Mouse (Mus musculus) lung, embryonic 16.5 days (tissue): ENCODE results near the gene Arl14. TPM values are rescaled to one million over a fixed set of nuclear protein-coding genes. Genes with fewer than 3 reads are reported as not detected.
"Not testable (repeated sequence)": the region's sequence is repeated elsewhere in the genome, so short reads cannot be mapped to it uniquely, and the experiment has no call there.

ENCODE experiments used
- ATAC-seq: fragments of 200-750 bp; cut with Nextera tagmentation; 2 replicates; pipeline ENCODE4 v1.8.0; 2017; ENCODE audit warnings: low read depth, mild to moderate bottlenecking, moderate library complexity
- H3K27ac ChIP-seq: fragments of 300-500 bp; sonication (generic); 2 replicates; pipeline ENCODE4 v1.5.1; 2014; ENCODE audit warnings: mild to moderate bottlenecking, control low read depth, low read length
- H3K27me3 ChIP-seq: fragments of 300-500 bp; sonication (generic); 2 replicates; pipeline ENCODE4 v1.6.1; 2014; ENCODE audit warnings: low read depth, low read length, mixed read lengths; ENCODE audit not compliant: control insufficient read depth, insufficient read depth
- H3K36me3 ChIP-seq: fragments of 300-500 bp; sonication (generic); 2 replicates; pipeline ENCODE4 v1.6.1; 2014; ENCODE audit warnings: low read length; ENCODE audit not compliant: control insufficient read depth, insufficient read depth
- H3K4me1 ChIP-seq: fragments of 300-500 bp; sonication (generic); replicated peaks from 2 replicates; pipeline ENCODE4 v1.6.1; 2014; ENCODE audit warnings: low read length, mixed read lengths; ENCODE audit not compliant: control insufficient read depth, insufficient read depth
- H3K4me2 ChIP-seq: fragments of 300-500 bp; sonication (generic); 2 replicates; pipeline ENCODE4 v1.6.1; 2014; ENCODE audit warnings: low read depth, low read length, control low read depth
- H3K4me3 ChIP-seq: fragments of 300-500 bp; sonication (generic); 2 replicates; pipeline ENCODE4 v1.5.1; 2014; ENCODE audit warnings: mild to moderate bottlenecking, low read length, control low read depth
- H3K9ac ChIP-seq: fragments of 300-500 bp; sonication (generic); 2 replicates; pipeline ENCODE4 v1.6.1; 2014; ENCODE audit warnings: low read length, control low read depth
- H3K9me3 ChIP-seq: fragments of 300-500 bp; sonication (generic); 2 replicates; pipeline ENCODE4 v1.6.1; 2016; ENCODE audit warnings: low read length; ENCODE audit not compliant: control insufficient read depth
- WGBS: fragments of 180-500 bp; shearing (Covaris S2); extraction: QIAGEN DNeasy Blood & Tissue Kit; methylation state at CpG from one replicate; pipeline ENCODE4 v1.1.7; 2014; 5-methylcytosine and 5-hydroxymethylcytosine counted together
- polyA plus RNA-seq: library from polyadenylated mRNA; unstranded; fragments of >200 nt; fragmentation: Nextera tagmentation; extraction: Ambion mirVana; gene quantifications from 2 replicates; pipeline ENCODE4 v1.2.1, GENCODE M21; 2015

The Arl14 gene
- polyA plus RNA-seq, 1 experiment from 2014 or later, result 1.1 TPM

DNA sequence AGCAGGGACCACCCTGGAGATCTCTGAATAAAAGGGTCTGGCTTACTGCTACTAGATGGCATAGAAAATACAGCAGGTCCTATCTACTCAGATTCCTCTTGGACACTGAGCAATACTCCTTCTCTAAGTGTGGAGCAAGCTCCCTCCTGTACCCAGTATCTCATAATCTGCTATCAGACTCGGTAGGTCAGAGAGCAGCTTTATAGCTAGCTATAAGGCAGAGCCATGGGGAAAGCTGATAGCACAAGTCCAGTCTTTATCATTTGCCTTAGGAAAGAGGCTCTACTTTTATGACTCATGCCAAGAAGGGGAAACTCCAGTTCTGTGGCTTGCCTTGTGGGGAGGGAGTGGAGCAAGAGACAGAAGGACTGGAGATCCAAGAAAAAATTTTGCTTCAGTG, 18.8 kb downstream of the Arl14 start:
- no peak for ATAC-seq
- Histone ChIP-seq H3K4me1 (no peaks in the 10 kb centered on the region), H3K4me2 (no peak overlapping the region), H3K9ac (no peak overlapping the region), H3K4me3 (no peak overlapping the region), H3K9me3 (no peaks in the 10 kb centered on the region), H3K27ac (no peak overlapping the region), H3K27me3 (no peaks in the 10 kb centered on the region), H3K36me3 (no peaks in the 10 kb centered on the region)
- 75% methylated on average over 1 of the region's 1 CpGs for WGBS

DNA sequence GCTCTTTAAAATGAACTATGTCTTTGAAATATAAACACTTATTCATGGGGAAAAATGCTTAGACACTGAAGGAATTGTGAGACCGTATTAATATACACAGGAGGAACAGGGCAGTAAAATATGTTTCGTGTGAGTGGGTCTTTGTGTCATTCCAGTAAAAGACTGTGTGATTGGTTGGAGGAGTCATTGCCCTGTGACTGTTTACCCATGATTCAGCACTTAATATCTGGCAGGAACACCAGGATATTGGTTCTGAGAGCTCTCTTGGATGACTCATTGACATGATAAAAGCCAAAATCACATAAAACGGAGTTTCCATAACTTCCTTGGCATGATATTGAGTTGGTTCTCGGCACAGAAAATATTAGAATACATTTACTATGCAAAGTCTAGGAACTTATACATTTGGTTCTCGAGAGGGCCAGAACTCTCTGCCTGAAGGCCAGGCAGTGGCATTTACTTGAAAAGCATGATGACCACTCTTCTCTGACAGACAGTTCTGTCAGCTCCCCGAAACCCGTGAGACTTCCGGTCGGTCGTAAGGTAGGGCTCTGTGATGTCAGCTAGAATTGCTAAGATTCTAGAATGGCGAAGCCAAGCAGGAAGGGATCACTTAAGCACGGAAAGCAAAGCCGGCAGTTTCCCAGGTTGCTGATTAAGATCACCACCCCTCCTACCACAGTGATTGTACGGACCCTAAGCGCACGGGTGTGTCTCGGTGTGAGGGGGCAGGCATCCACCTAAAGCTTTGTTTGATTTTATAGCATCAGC, 31.1 kb downstream of the Arl14 start:
- no peak overlapping the region for H3K4me2 ChIP-seq
- WGBS, result 75% methylated on average over 17 of the region's 17 CpGs
- no peaks in the 10 kb centered on the region for H3K4me1 ChIP-seq
- no peak for ATAC-seq
- no peak overlapping the region for H3K4me3 ChIP-seq
- H3K27ac ChIP-seq, result no peak overlapping the region
- no peaks in the 10 kb centered on the region for H3K27me3 ChIP-seq
- H3K9me3 ChIP-seq, result no peaks in the 10 kb centered on the region
- no peaks in the 10 kb centered on the region for H3K36me3 ChIP-seq
- H3K9ac ChIP-seq, result no peak overlapping the region

GRCm38 (mm10) chr3:69254676-69255075, 32.5 kb downstream of the Arl14 start:
- Histone ChIP-seq H3K4me1 (no peaks in the 10 kb centered on the region), H3K36me3 (no peaks in the 10 kb centered on the region), H3K9ac (no peak overlapping the region), H3K4me2 (no peak overlapping the region), H3K27ac (no peak overlapping the region), H3K27me3 (no peaks in the 10 kb centered on the region), H3K4me3 (no peak overlapping the region), H3K9me3 (no peaks in the 10 kb centered on the region)
- WGBS, result 79% methylated on average over 7 of the region's 7 CpGs
- ATAC-seq, result no peak

DNA sequence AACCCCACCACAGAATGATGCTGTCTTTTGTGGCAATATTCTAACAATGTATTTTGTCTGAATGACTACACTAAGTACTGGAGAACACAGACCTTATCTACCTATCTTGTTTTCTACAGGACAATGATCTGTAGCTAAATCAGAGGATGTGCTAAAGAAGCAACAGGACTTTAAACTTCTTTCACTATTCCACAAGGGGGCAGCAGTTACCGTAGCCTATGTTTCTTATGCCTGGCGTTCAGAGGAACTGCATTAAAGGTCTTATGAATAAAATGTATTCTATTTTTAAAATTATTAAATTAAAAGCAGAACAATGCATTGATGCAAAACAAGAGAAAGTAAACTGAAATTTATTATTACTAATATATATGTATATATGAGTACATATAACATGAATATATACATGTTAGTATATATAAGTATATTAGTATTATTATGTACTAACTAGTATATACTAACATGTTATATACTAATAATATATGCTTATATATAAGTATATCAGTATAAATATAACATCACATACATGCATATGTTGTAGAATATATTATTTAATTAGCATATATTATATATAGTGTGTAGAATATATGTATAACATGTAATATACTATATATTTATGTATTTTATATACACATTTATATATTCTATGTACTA, 35.0 kb downstream of the Arl14 start:
- H3K9me3 ChIP-seq, result no peaks in the 10 kb centered on the region
- H3K9ac ChIP-seq, result no peak overlapping the region
- H3K4me3 ChIP-seq, result no peak overlapping the region
- H3K27ac ChIP-seq, result no peak overlapping the region
- no peaks in the 10 kb centered on the region for H3K4me1 ChIP-seq
- H3K27me3 ChIP-seq, result no peaks in the 10 kb centered on the region
- ATAC-seq, result no peak
- WGBS, result 7% methylated on average over 2 of the region's 2 CpGs
- H3K4me2 ChIP-seq, result no peak overlapping the region
- no peaks in the 10 kb centered on the region for H3K36me3 ChIP-seq

GRCm38 (mm10) chr3:69263010-69263643, 40.9 kb downstream of the Arl14 start:
- ATAC-seq, result no peak
- Histone ChIP-seq H3K4me2 (no peak overlapping the region), H3K4me1 (no peaks in the 10 kb centered on the region), H3K9me3 (no peaks in the 10 kb centered on the region), H3K4me3 (no peak overlapping the region), H3K9ac (no peak overlapping the region), H3K27me3 (no peaks in the 10 kb centered on the region), H3K27ac (no peak overlapping the region), H3K36me3 (no peaks in the 10 kb centered on the region)
- WGBS, result 55% methylated on average over 7 of the region's 7 CpGs

DNA sequence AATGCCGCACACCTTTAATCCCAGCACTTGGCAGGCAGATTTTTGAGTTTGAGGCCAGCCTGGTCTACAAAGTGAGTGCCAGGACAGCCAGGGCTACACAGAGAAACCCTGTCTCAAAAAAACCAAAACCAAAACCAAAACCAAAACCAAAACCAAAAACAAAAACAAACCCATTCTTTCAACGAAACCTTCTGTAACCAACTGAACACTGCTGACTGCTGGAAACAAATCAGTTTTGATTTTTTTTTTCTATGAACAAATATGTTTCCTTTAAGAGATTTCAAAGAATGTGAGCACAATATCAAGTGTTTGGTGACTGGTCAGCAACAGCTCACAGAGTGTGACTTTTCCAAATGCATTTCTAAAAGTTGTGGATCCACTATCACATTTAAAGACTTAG, 42.1 kb downstream of the Arl14 start:
- not testable (repeated sequence) for H3K36me3 ChIP-seq, ATAC-seq, H3K9me3 ChIP-seq, H3K4me1 ChIP-seq, H3K4me3 ChIP-seq, H3K27ac ChIP-seq, H3K27me3 ChIP-seq, H3K9ac ChIP-seq, H3K4me2 ChIP-seq
- WGBS, result 73% methylated on average over 2 of the region's 2 CpGs

- no peaks in the 10 kb centered on the region for H3K27me3 ChIP-seq
- H3K9ac ChIP-seq, result no peak overlapping the region
- ATAC-seq, result no peak
- H3K4me3 ChIP-seq, result no peak overlapping the region
- H3K9me3 ChIP-seq, result no peaks in the 10 kb centered on the region
- no peaks in the 10 kb centered on the region for H3K4me1 ChIP-seq
- no peak overlapping the region for H3K27ac ChIP-seq
- H3K4me2 ChIP-seq, result no peak overlapping the region
- WGBS, result 54% methylated on average over 7 of the region's 7 CpGs
- no peaks in the 10 kb centered on the region for H3K36me3 ChIP-seq
These were observed 49.6 kb downstream of the Arl14 start for GRCm38 (mm10) chr3:69271812-69272211.

Other genes starting within 250 kb of the Arl14 start
- gene Ift80, start 217.8 kb upstream of the Arl14 start, polyA plus RNA-seq, result 20.7 and 21.0 TPM in 2 replicates
- 196 and 214 TPM in 2 replicates for gene Smc4, start 217.7 kb upstream of the Arl14 start, polyA plus RNA-seq
- gene Trim59, start 177.7 kb upstream of the Arl14 start, polyA plus RNA-seq, result 101 and 115 TPM in 2 replicates
- gene Kpna4, start 95.3 kb upstream of the Arl14 start, polyA plus RNA-seq, result 26.1 and 28.4 TPM in 2 replicates
- gene Ppm1l, start 94.4 kb downstream of the Arl14 start, polyA plus RNA-seq, result 6.0 and 6.8 TPM in 2 replicates